Mouse (Mus musculus) MEL (cell line): ENCODE results near the gene Pphln1.

ENCODE experiments used
- CTCF ChIP-seq, 3 experiments: IDR thresholded peaks in 2 of 3; conservative IDR thresholded peaks in 1 of 3; 2 replicates each; pipeline ENCODE4 v1.5.1; 2011 to 2012; ENCODE audit warnings: low read length in 3 of 3, low read depth in 2 of 3, mild to moderate bottlenecking in 2 of 3, improper control_type of control experiment in 1 of 3, inconsistent platforms in 1 of 3, mixed read lengths in 1 of 3, moderate library complexity in 1 of 3; ENCODE audit not compliant: control insufficient read depth in 1 of 3, insufficient read depth in 1 of 3, poor library complexity in 1 of 3, severe bottlenecking in 1 of 3
- TBP ChIP-seq: IDR thresholded peaks from 2 replicates; pipeline ENCODE4 v1.8.0; 2011; ENCODE audit warnings: low read depth, low read length, improper control_type of control experiment
- UBTF ChIP-seq: IDR thresholded peaks from 2 replicates; pipeline ENCODE4 v1.6.1; 2012; ENCODE audit warnings: low read depth, mild to moderate bottlenecking, inconsistent platforms, low read length, improper control_type of control experiment, moderate library complexity, borderline replicate concordance; ENCODE audit not compliant: insufficient read depth
- USF2 ChIP-seq, 2 experiments: IDR thresholded peaks; 2 replicates each; pipeline ENCODE4 v1.6.1; 2011 to 2012; ENCODE audit warnings: improper control_type of control experiment in 2 of 2, low read length in 2 of 2, borderline replicate concordance in 1 of 2, inconsistent platforms in 1 of 2, low read depth in 1 of 2, mild to moderate bottlenecking in 1 of 2; ENCODE audit not compliant: insufficient read depth in 1 of 2

DNA sequence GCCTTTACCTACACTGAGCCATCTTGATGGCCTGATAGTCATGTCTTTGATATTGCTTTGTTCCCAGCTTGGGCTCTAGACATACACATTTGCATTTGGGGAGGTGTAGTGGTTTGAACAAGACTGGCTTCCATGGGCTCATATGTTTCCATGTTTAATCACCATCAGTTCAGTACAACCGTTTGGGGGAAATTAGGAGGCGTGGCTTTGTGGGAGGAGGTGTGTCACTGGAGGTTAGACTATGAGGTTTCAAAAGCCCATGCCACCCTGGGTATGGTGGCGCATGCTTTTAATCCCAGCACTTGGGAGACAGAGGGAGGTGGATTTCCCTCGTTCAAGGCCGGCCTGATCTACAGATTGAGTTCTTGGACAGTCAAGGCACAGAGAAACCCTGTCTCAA is 22.5 kb upstream of the Pphln1 start:
- no peak for TF ChIP-seq USF2 (IDR thresholded peaks at IDR 0.05; ENCODE audit: borderline replicate concordance in 1 of 2, insufficient read depth in 1 of 2, low read depth in 1 of 2, low read length in 2 of 2)
- no peak for TF ChIP-seq UBTF
- TF ChIP-seq TBP, result no peak
- TF ChIP-seq CTCF (IDR thresholded peaks at IDR 0.05 in 2 of 3, conservative IDR thresholded peaks at IDR 0.05 in 1 of 3; ENCODE audit: control insufficient read depth in 1 of 3, insufficient read depth in 1 of 3, low read depth in 2 of 3, low read length in 3 of 3, poor library complexity in 1 of 3, severe bottlenecking in 1 of 3), result no peak
